Mouse (Mus musculus) lung, postnatal 10 days (tissue): ENCODE data around the gene Noxa1.

Experiments used
- DNase-seq: peaks from one replicate; pipeline ENCODE4 v3.0.0; 2021

The Noxa1 gene

GRCm38 (mm10) chr2:25095109-25095850 lies at the start of gene Noxa1:
Noxa1 (minus strand) TSS chr2:25095149.
- DNase-seq, result no peak

GRCm38 (mm10) chr2:25141921-25142320 lies 47.0 kb upstream of the Noxa1 start:
- DNase-seq, result peak; percentile 45

GRCm38 (mm10) chr2:25141185-25141584 lies 46.2 kb upstream of the Noxa1 start:
- no peak for DNase-seq

GRCm38 (mm10) chr2:25137832-25138231 lies 42.9 kb upstream of the Noxa1 start:
- no peak for DNase-seq

- no peak for DNase-seq
These were observed 36.7 kb upstream of the Noxa1 start for GRCm38 (mm10) chr2:25131601-25132000.

GRCm38 (mm10) chr2:25128072-25128471 lies 33.1 kb upstream of the Noxa1 start:
- DNase-seq, result peak; percentile 54

- peak; percentile 75 for DNase-seq
These were observed 32.3 kb upstream of the Noxa1 start for GRCm38 (mm10) chr2:25127206-25127605.

- no peak for DNase-seq
These were observed 31.4 kb upstream of the Noxa1 start for GRCm38 (mm10) chr2:25126011-25127010.

GRCm38 (mm10) chr2:25125146-25125545 lies 30.2 kb upstream of the Noxa1 start:
- no peak for DNase-seq

GRCm38 (mm10) chr2:25124411-25124810 lies 29.5 kb upstream of the Noxa1 start:
- DNase-seq, result no peak

- no peak for DNase-seq
These were observed 28.6 kb upstream of the Noxa1 start for GRCm38 (mm10) chr2:25123527-25123926.

GRCm38 (mm10) chr2:25122666-25123065 lies 27.7 kb upstream of the Noxa1 start:
- no peak for DNase-seq

- no peak for DNase-seq
These were observed 26.0 kb upstream of the Noxa1 start for GRCm38 (mm10) chr2:25120963-25121362.

- DNase-seq, result no peak
These were observed 20.5 kb upstream of the Noxa1 start for GRCm38 (mm10) chr2:25115442-25115841.

- no peak for DNase-seq
These were observed 19.4 kb upstream of the Noxa1 start for GRCm38 (mm10) chr2:25114308-25114707.

- DNase-seq, result peak; percentile 86
These were observed 16.3 kb upstream of the Noxa1 start for GRCm38 (mm10) chr2:25111184-25111791.

- DNase-seq, result peak; percentile 75
These were observed 15.7 kb upstream of the Noxa1 start for GRCm38 (mm10) chr2:25110505-25111183.

GRCm38 (mm10) chr2:25109487-25109886 lies 14.5 kb upstream of the Noxa1 start:
- no peak for DNase-seq

GRCm38 (mm10) chr2:25106045-25106444 lies 11.1 kb upstream of the Noxa1 start:
- DNase-seq, result peak; percentile 33

- no peak for DNase-seq
These were observed 9.2 kb upstream of the Noxa1 start for GRCm38 (mm10) chr2:25104122-25104521.

- DNase-seq, result no peak
These were observed 4.8 kb upstream of the Noxa1 start for GRCm38 (mm10) chr2:25099703-25100102.

GRCm38 (mm10) chr2:25098956-25099355 lies 4.0 kb upstream of the Noxa1 start:
- DNase-seq, result peak; percentile 76
